Mouse (Mus musculus) heart, embryonic 16.5 days (tissue): Measurements from ENCODE around the gene Soat1. TPM values are rescaled to one million over a fixed set of nuclear protein-coding genes. Genes with fewer than 3 reads are reported as not detected.
A peak's percentile ranks its signal among the peaks of the same experiment; 100 is the strongest.

Experiments used
- ATAC-seq: fragments of 200-750 bp; cut with Nextera tagmentation; replicated peaks from 2 replicates; pipeline ENCODE4 v1.8.0; 2017; ENCODE audit warnings: moderate number of reproducible peaks; ENCODE audit not compliant: insufficient read depth, low FRiP score; ENCODE audit errors: extremely low read depth
- H3K27ac ChIP-seq: fragments of 300-500 bp; sonication (generic); 2 replicates; pipeline ENCODE4 v1.5.1; 2014; ENCODE audit warnings: mild to moderate bottlenecking, low read length, control low read depth, moderate library complexity
- H3K27me3 ChIP-seq: fragments of 300-500 bp; sonication (generic); 2 replicates; pipeline ENCODE4 v1.6.1; 2014; ENCODE audit warnings: low read length, mixed read lengths; ENCODE audit not compliant: control insufficient read depth, insufficient read depth
- H3K36me3 ChIP-seq: fragments of 300-500 bp; sonication (generic); 2 replicates; pipeline ENCODE4 v1.6.1; 2014; ENCODE audit not compliant: control insufficient read depth, insufficient read depth
- H3K4me1 ChIP-seq: fragments of 300-500 bp; sonication (generic); 2 replicates; pipeline ENCODE4 v1.6.1; 2014; ENCODE audit warnings: low read length, mixed read lengths; ENCODE audit not compliant: control insufficient read depth, insufficient read depth
- H3K4me2 ChIP-seq: fragments of 300-500 bp; sonication (generic); 2 replicates; pipeline ENCODE4 v1.6.1; 2014; ENCODE audit warnings: low read depth, mild to moderate bottlenecking, control low read depth, low read length
- H3K4me3 ChIP-seq: fragments of 300-500 bp; sonication (generic); 2 replicates; pipeline ENCODE4 v1.5.1; 2014; ENCODE audit warnings: mild to moderate bottlenecking, control low read depth, low read length
- H3K9ac ChIP-seq: fragments of 300-500 bp; sonication (generic); 2 replicates; pipeline ENCODE4 v1.6.1; 2014; ENCODE audit warnings: low read length, control low read depth
- H3K9me3 ChIP-seq: fragments of 300-500 bp; sonication (generic); replicated peaks from 2 replicates; pipeline ENCODE4 v1.6.1; 2016; ENCODE audit warnings: low read length; ENCODE audit not compliant: control insufficient read depth
- WGBS: fragments of 180-500 bp; shearing (Covaris S2); extraction: QIAGEN DNeasy Blood & Tissue Kit; methylation state at CpG from one replicate; pipeline ENCODE4 v1.1.7; 2014; 5-methylcytosine and 5-hydroxymethylcytosine counted together
- polyA plus RNA-seq: library from polyadenylated mRNA; unstranded; fragments of >200 nt; fragmentation: Nextera tagmentation; extraction: Ambion mirVana; gene quantifications from 2 replicates; pipeline ENCODE4 v1.2.1, GENCODE M21; 2015

Gene Soat1
- polyA plus RNA-seq, 1 experiment from 2014 or later: 25.0 TPM

- Histone ChIP-seq H3K4me2 (no peak overlapping the region), H3K27me3 (no peaks in the 10 kb centered on the region), H3K36me3 (no peaks in the 10 kb centered on the region), H3K9ac (no peak overlapping the region), H3K4me3 (no peak overlapping the region), H3K9me3 (no peaks in the 10 kb centered on the region), H3K27ac (no peak overlapping the region), H3K4me1 (no peaks in the 10 kb centered on the region)
- ATAC-seq: no peak
- WGBS: 65% methylated on average over 4 of the region's 4 CpGs
Measured at GRCm38 (mm10) chr1:156491226-156491796, 17.2 kb upstream of the Soat1 start.

- Histone ChIP-seq H3K27ac (no peak overlapping the region), H3K4me1 (no peaks in the 10 kb centered on the region), H3K4me2 (no peak overlapping the region), H3K27me3 (no peaks in the 10 kb centered on the region), H3K36me3 (no peaks in the 10 kb centered on the region), H3K9ac (no peak overlapping the region), H3K4me3 (no peak overlapping the region), H3K9me3 (no peaks in the 10 kb centered on the region)
- WGBS: 78% methylated on average over 5 of the region's 5 CpGs
- ATAC-seq: no peak
Measured at GRCm38 (mm10) chr1:156488031-156488430, 13.9 kb upstream of the Soat1 start.

GRCm38 (mm10) chr1:156487498-156487897 lies 13.4 kb upstream of the Soat1 start:
- H3K4me3 ChIP-seq: no peak overlapping the region
- H3K9ac ChIP-seq: no peak overlapping the region
- no peaks in the 10 kb centered on the region for H3K36me3 ChIP-seq
- ATAC-seq: no peak
- no peak overlapping the region for H3K4me2 ChIP-seq
- H3K9me3 ChIP-seq: no peaks in the 10 kb centered on the region
- H3K4me1 ChIP-seq: no peaks in the 10 kb centered on the region
- H3K27ac ChIP-seq: no peak overlapping the region
- H3K27me3 ChIP-seq: no peaks in the 10 kb centered on the region
- WGBS: 92% methylated on average over 7 of the region's 7 CpGs

GRCm38 (mm10) chr1:156481826-156482225 lies 7.7 kb upstream of the Soat1 start:
- no peaks in the 10 kb centered on the region for H3K4me1 ChIP-seq
- H3K27me3 ChIP-seq: no peaks in the 10 kb centered on the region
- no peak overlapping the region for H3K4me2 ChIP-seq
- no peak overlapping the region for H3K27ac ChIP-seq
- WGBS: 91% methylated on average over 3 of the region's 3 CpGs
- H3K9me3 ChIP-seq: no peaks in the 10 kb centered on the region
- no peak overlapping the region for H3K9ac ChIP-seq
- H3K36me3 ChIP-seq: no peaks in the 10 kb centered on the region
- no peak for ATAC-seq
- H3K4me3 ChIP-seq: no peak overlapping the region

GRCm38 (mm10) chr1:156476535-156476934 lies 2.4 kb upstream of the Soat1 start:
- WGBS: 64% methylated on average over 7 of the region's 7 CpGs
- no peak for ATAC-seq

GRCm38 (mm10) chr1:156476016-156476415 lies 1.9 kb upstream of the Soat1 start:
- no peak for ATAC-seq
- Histone ChIP-seq H3K36me3 (no peaks in the 10 kb centered on the region), H3K27ac (no peak overlapping the region), H3K27me3 (no peaks in the 10 kb centered on the region), H3K4me2 (no peak overlapping the region), H3K4me1 (peaks cover 7% of the 10 kb centered on the region), H3K9ac (no peak overlapping the region), H3K9me3 (no peaks in the 10 kb centered on the region), H3K4me3 (no peak overlapping the region)
- 41% methylated on average over 2 of the region's 2 CpGs for WGBS

More at GRCm38 (mm10) chr1:156476535-156476934, 2.4 kb upstream of the Soat1 start:
- H3K36me3 ChIP-seq: no peaks in the 10 kb centered on the region
- no peaks in the 10 kb centered on the region for H3K27me3 ChIP-seq
- H3K4me3 ChIP-seq: no peak overlapping the region
- no peaks in the 10 kb centered on the region for H3K9me3 ChIP-seq
- no peak overlapping the region for H3K27ac ChIP-seq
- no peak overlapping the region for H3K4me2 ChIP-seq
- H3K9ac ChIP-seq: no peak overlapping the region
- peaks cover 5% of the 10 kb centered on the region; the same call in 1 of the 2 replicates for H3K4me1 ChIP-seq

GRCm38 (mm10) chr1:156474854-156475253 lies 723 bp upstream of the Soat1 start:
- Histone ChIP-seq H3K4me3 (no peak overlapping the region), H3K27ac (no peak overlapping the region), H3K27me3 (no peaks in the 10 kb centered on the region), H3K4me1 (peaks cover 7% of the 10 kb centered on the region), H3K9ac (no peak overlapping the region), H3K4me2 (no peak overlapping the region), H3K36me3 (no peaks in the 10 kb centered on the region), H3K9me3 (no peaks in the 10 kb centered on the region)
- no peak for ATAC-seq
- WGBS: 67% methylated on average over 3 of the region's 3 CpGs

- peak; percentile 49 for ATAC-seq
- peaks cover 13% of the 10 kb centered on the region for H3K4me1 ChIP-seq
- 11% methylated on average over 11 of the region's 11 CpGs for WGBS
Measured at GRCm38 (mm10) chr1:156473003-156473402, 1.1 kb downstream of the Soat1 start.

GRCm38 (mm10) chr1:156471955-156472354 lies 2.2 kb downstream of the Soat1 start:
- no peak overlapping the region for H3K4me3 ChIP-seq

More at GRCm38 (mm10) chr1:156473003-156473402, 1.1 kb downstream of the Soat1 start:
- Histone ChIP-seq H3K4me3 (peak overlapping the region; percentile 83), H3K27me3 (no peaks in the 10 kb centered on the region), H3K9ac (peak overlapping the region; percentile 45), H3K36me3 (no peaks in the 10 kb centered on the region), H3K4me2 (peak overlapping the region; percentile 74), H3K9me3 (peaks cover 6% of the 10 kb centered on the region), H3K27ac (peak overlapping the region; percentile 43)

More at GRCm38 (mm10) chr1:156471955-156472354, 2.2 kb downstream of the Soat1 start:
- H3K4me1 ChIP-seq: peaks cover 13% of the 10 kb centered on the region
- WGBS: 82% methylated on average over 7 of the region's 7 CpGs
- ATAC-seq: no peak
- peaks cover 6% of the 10 kb centered on the region for H3K9me3 ChIP-seq
- H3K27me3 ChIP-seq: no peaks in the 10 kb centered on the region
- peak overlapping the region; percentile 74 for H3K4me2 ChIP-seq
- H3K36me3 ChIP-seq: no peaks in the 10 kb centered on the region
- H3K9ac ChIP-seq: no peak overlapping the region
- no peak overlapping the region; the same call in 1 of the 2 replicates for H3K27ac ChIP-seq
